Mouse (Mus musculus) gastrocnemius, adult 8-10 months (tissue): ENCODE data around the gene Tsc2. TPM values are rescaled to one million over a fixed set of nuclear protein-coding genes. Genes with fewer than 3 reads are reported as not detected.

Experiments used
- microRNA-seq: library from miRNA; unstranded; fragments of <30 nt; microRNA quantifications from one replicate; pipeline ENCODE4 v1.2.0, GENCODE M21; 2022
- total RNA-seq, 4 experiments: library from RNA; stranded (reverse); gene quantifications; 2 replicates each; pipeline ENCODE4 v1.2.4; 2022

Tsc2 gene
- total RNA-seq, 4 experiments from 2014 or later, result 75.8 to 86.4 (median 82.7) TPM

Small RNA genes lying within 50 kb of the gene (microRNA-seq; reads per million reads assigned to microRNA genes)
- gene Gm24589, result not detected

Other genes with a start within 250 kb of the Tsc2 start
- 10 to 100 TPM; 51.0 to 54.1 (median 52.4) TPM for gene Rnps1, start 218.1 kb downstream of the Tsc2 start, total RNA-seq
- gene Eci1, start 206.0 kb downstream of the Tsc2 start, total RNA-seq, result 100 to 1,000 TPM; 133 to 159 (median 146) TPM
- gene Dnase1l2, start 189.5 kb downstream of the Tsc2 start, total RNA-seq, result 1 to 10 TPM in 1 of 4 experiments, under 1 TPM in 3; 0.15 to 1.0 (median 0.79) TPM
- 10 to 100 TPM; 13.6 to 14.6 (median 14.2) TPM for gene E4f1, start 162.3 kb downstream of the Tsc2 start, total RNA-seq
- 10 to 100 TPM; 55.1 to 60.3 (median 60.2) TPM for gene Pgp, start 162.2 kb downstream of the Tsc2 start, total RNA-seq
- not detected for gene Bricd5, start 158.7 kb downstream of the Tsc2 start, total RNA-seq
- gene Mlst8, start 153.6 kb downstream of the Tsc2 start, total RNA-seq, result 10 to 100 TPM in 2 of 4 experiments, 1 to 10 TPM in 2; 8.2 to 11.3 (median 9.6) TPM
- under 1 TPM in 2 of 4 experiments, not detected in 2; 0.05 to 0.21 TPM for gene Caskin1, start 144.0 kb downstream of the Tsc2 start, total RNA-seq
- gene Traf7, start 104.7 kb downstream of the Tsc2 start, total RNA-seq, result 10 to 100 TPM; 25.0 to 28.2 (median 26.2) TPM
- gene Rab26, start 98.4 kb downstream of the Tsc2 start, total RNA-seq, result under 1 TPM in 1 of 4 experiments, not detected in 3; 0.27 TPM
- 10 to 100 TPM; 14.6 to 20.4 (median 19.0) TPM for gene Pkd1, start 82.8 kb downstream of the Tsc2 start, total RNA-seq
- gene Nthl1, start 50 bp upstream of the Tsc2 start, total RNA-seq, result 1 to 10 TPM; 1.8 to 3.4 (median 2.2) TPM
- 10 to 100 TPM; 17.8 to 38.4 (median 20.8) TPM for gene Slc9a3r2, start 17.7 kb upstream of the Tsc2 start, total RNA-seq
- not detected for gene Npw, start 25.8 kb upstream of the Tsc2 start, total RNA-seq
- 10 to 100 TPM; 22.4 to 27.6 (median 27.0) TPM for gene Zfp598, start 37.1 kb upstream of the Tsc2 start, total RNA-seq
- under 1 TPM in 1 of 4 experiments, not detected in 3; 0.17 TPM for gene Syngr3, start 57.3 kb upstream of the Tsc2 start, total RNA-seq
- 10 to 100 TPM; 38.2 to 54.4 (median 44.7) TPM for gene Gfer, start 63.5 kb upstream of the Tsc2 start, total RNA-seq
- under 1 TPM; 0.22 to 0.70 (median 0.42) TPM for gene Noxo1, start 63.6 kb upstream of the Tsc2 start, total RNA-seq
- 10 to 100 TPM; 15.9 to 18.6 (median 17.1) TPM for gene Tbl3, start 75.0 kb upstream of the Tsc2 start, total RNA-seq
- not detected for gene Rnf151, start 85.4 kb upstream of the Tsc2 start, total RNA-seq
- gene Rps2, start 85.5 kb upstream of the Tsc2 start, total RNA-seq, result 100 to 1,000 TPM; 558 to 703 (median 654) TPM
- 100 to 1,000 TPM; 409 to 503 (median 459) TPM for gene Ndufb10, start 91.8 kb upstream of the Tsc2 start, total RNA-seq
- 100 to 1,000 TPM; 757 to 827 (median 779) TPM for gene Rpl3l, start 95.2 kb upstream of the Tsc2 start, total RNA-seq
- 100 to 1,000 TPM; 144 to 160 (median 145) TPM for gene Msrb1, start 104.0 kb upstream of the Tsc2 start, total RNA-seq
- not detected for gene Hs3st6, start 120.4 kb upstream of the Tsc2 start, total RNA-seq
- not detected for gene Meiob, start 171.7 kb upstream of the Tsc2 start, total RNA-seq
- 10 to 100 TPM; 64.2 to 71.5 (median 68.6) TPM for gene Hagh, start 207.5 kb upstream of the Tsc2 start, total RNA-seq
- gene Fahd1, start 217.7 kb upstream of the Tsc2 start, total RNA-seq, result 10 to 100 TPM; 41.7 to 53.2 (median 46.3) TPM
- gene Igfals, start 233.4 kb upstream of the Tsc2 start, total RNA-seq, result 1 to 10 TPM; 2.9 to 3.8 (median 3.3) TPM